Mouse (Mus musculus): Measurements from ENCODE around the gene Swap70.

Swap70 gene

GRCm38 (mm10) chr7:110298090-110298489 lies 76.6 kb downstream of the Swap70 start:
- intact Hi-C loops (cut with DNase I): no loop called here

GRCm38 (mm10) chr7:110298739-110299410 lies 77.4 kb downstream of the Swap70 start:
- intact Hi-C loops (cut with DNase I): no loop called here

- intact Hi-C loops (cut with DNase I): no loop called here
Measured at GRCm38 (mm10) chr7:110302886-110303285, 81.4 kb downstream of the Swap70 start.

- intact Hi-C loops (cut with DNase I): no loop called here
Measured at GRCm38 (mm10) chr7:110305486-110305885, 84.0 kb downstream of the Swap70 start.

GRCm38 (mm10) chr7:110306281-110306680 lies 84.8 kb downstream of the Swap70 start:
- intact Hi-C loops (cut with DNase I): no loop called here

- intact Hi-C loops (cut with DNase I): no loop called here
Measured at GRCm38 (mm10) chr7:110307741-110308140, 86.2 kb downstream of the Swap70 start.

GRCm38 (mm10) chr7:110309246-110309645 lies 87.7 kb downstream of the Swap70 start:
- intact Hi-C loops (cut with DNase I): no loop called here

- intact Hi-C loops (cut with DNase I): no loop called here
Measured at GRCm38 (mm10) chr7:110313392-110314055, 92.0 kb downstream of the Swap70 start.

GRCm38 (mm10) chr7:110314401-110314890 lies 92.9 kb downstream of the Swap70 start:
- intact Hi-C loops (cut with DNase I): no loop called here

GRCm38 (mm10) chr7:110315352-110315751 lies 93.8 kb downstream of the Swap70 start:
- intact Hi-C loops (cut with DNase I): no loop called here

- intact Hi-C loops (cut with DNase I): no loop called here
Measured at GRCm38 (mm10) chr7:110317412-110317811, 95.9 kb downstream of the Swap70 start.

- intact Hi-C loops (cut with DNase I): no loop called here
Measured at GRCm38 (mm10) chr7:110318971-110319519, 97.5 kb downstream of the Swap70 start.

GRCm38 (mm10) chr7:110321106-110321505 lies 99.6 kb downstream of the Swap70 start:
- intact Hi-C loops (cut with DNase I): no loop called here

- intact Hi-C loops (cut with DNase I): no loop called here
Measured at GRCm38 (mm10) chr7:110324852-110325251, 103.3 kb downstream of the Swap70 start.

- intact Hi-C loops (cut with DNase I): no loop called here
Measured at GRCm38 (mm10) chr7:110325381-110326110, 104.0 kb downstream of the Swap70 start.

Data from adrenal gland (tissue).